Mouse (Mus musculus): ENCODE data around the gene Ccdc85c.

GRCm38 (mm10) chr12:108159863-108160262 lies 115.4 kb downstream of the Ccdc85c start:
- TF ChIP-seq CTCF (IDR thresholded peaks at IDR 0.05; ENCODE audit: control insufficient read depth, insufficient read depth, low read length) (no peak), POLR2A (IDR thresholded peaks at IDR 0.05; ENCODE audit: borderline replicate concordance, control insufficient read depth, low read depth, low read length) (no peak)
